Comparison of ENCODE assay signal across 14 mouse cellular contexts in the genomic region with DNA sequence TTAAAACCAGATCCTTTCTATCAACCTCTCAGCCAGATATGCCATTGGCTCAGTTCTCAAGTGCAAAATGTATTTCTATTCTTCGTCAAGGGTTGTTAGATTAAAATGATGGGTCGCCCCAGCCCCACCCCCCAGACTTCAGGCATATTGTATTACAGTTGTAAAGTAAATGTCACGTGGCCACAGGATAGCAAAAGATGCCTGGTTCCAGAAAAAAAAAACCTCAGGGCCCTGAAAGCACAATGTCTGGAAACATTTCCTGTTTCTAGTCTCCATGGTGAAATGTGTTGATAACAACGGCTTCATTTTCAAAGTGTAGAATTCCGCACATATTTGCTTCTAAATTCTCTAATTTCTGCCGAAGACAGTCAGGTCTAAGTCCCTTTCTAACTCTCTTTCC. TPM values are rescaled to one million over a fixed set of nuclear protein-coding genes. Genes with fewer than 3 reads are reported as not detected.
DNase-seq lines count a peak whose midpoint lies in the region; ATAC-seq lines count a peak whose summit lies in the region.
"Had no signal": no experiment of that assay in that cellular context is flagged by ENCODE, and none has a peak within 500 bp of the region (broad histone marks: within the 10 kb centered on the region; RNA-seq: fewer than 3 reads in every experiment).

No protein-coding gene starts in this region.

- no peak overlapping the region for H3K9ac ChIP-seq in heart, embryonic 15.5 days
- no peak overlapping the region for H3K9ac ChIP-seq in lung, embryonic 16.5 days (ENCODE audit: low read length)
- no peak overlapping the region for H3K9ac ChIP-seq in embryonic facial prominence, embryonic 11.5 days (replicated peaks; ENCODE audit: low read length)
- H3K9ac ChIP-seq in stomach, embryonic 16.5 days (ENCODE audit: low read length), result no peak overlapping the region
- H3K9ac ChIP-seq: forebrain, postnatal 0 days; hindbrain, embryonic 15.5 days; neural tube, embryonic 12.5 days had no signal

- no peaks in the 10 kb centered on the region for H3K27me3 ChIP-seq in heart, embryonic 15.5 days
- no peaks in the 10 kb centered on the region for H3K27me3 ChIP-seq in lung, embryonic 16.5 days (ENCODE audit: control insufficient read depth, insufficient read depth, low read depth, low read length)
- H3K27me3 ChIP-seq in embryonic facial prominence, embryonic 11.5 days (ENCODE audit: control insufficient read depth, insufficient read depth, low read length), result no peaks in the 10 kb centered on the region
- no peaks in the 10 kb centered on the region for H3K27me3 ChIP-seq in stomach, embryonic 16.5 days (ENCODE audit: control insufficient read depth, insufficient read depth, low read length)
- H3K27me3 ChIP-seq: hindbrain, embryonic 15.5 days; neural tube, embryonic 12.5 days had no signal

- 30% methylated on average over 6 of the region's 6 CpGs for WGBS in heart, embryonic 15.5 days
- 16% methylated on average over 6 of the region's 6 CpGs for WGBS in lung, embryonic 16.5 days
- WGBS in embryonic facial prominence, embryonic 11.5 days, result 42% methylated on average over 6 of the region's 6 CpGs
- WGBS in stomach, embryonic 16.5 days, result 17% methylated on average over 6 of the region's 6 CpGs

- no peak overlapping the region for H3K27ac ChIP-seq in heart, embryonic 15.5 days
- H3K27ac ChIP-seq in lung, embryonic 16.5 days (ENCODE audit: low read length), result no peak overlapping the region
- no peak overlapping the region for H3K27ac ChIP-seq in embryonic facial prominence, embryonic 11.5 days (replicated peaks; ENCODE audit: low read depth, low read length)
- no peak overlapping the region for H3K27ac ChIP-seq in stomach, embryonic 16.5 days (ENCODE audit: low read length)
- H3K27ac ChIP-seq: hindbrain, embryonic 15.5 days; midbrain, embryonic 10.5 days; neural tube, embryonic 12.5 days had no signal

- peaks cover 5% of the 10 kb centered on the region for H3K4me1 ChIP-seq in heart, embryonic 15.5 days (replicated peaks)
- 0 out of 2 replicates have a peak, but pooled peaks cover 5% of the 10 kb centered on the region for H3K4me1 ChIP-seq in lung, embryonic 16.5 days (replicated peaks; ENCODE audit: control insufficient read depth, insufficient read depth, low read length)
- H3K4me1 ChIP-seq in embryonic facial prominence, embryonic 11.5 days (ENCODE audit: control insufficient read depth, insufficient read depth, low read length), result no peaks in the 10 kb centered on the region
- peaks cover 5% of the 10 kb centered on the region for H3K4me1 ChIP-seq in stomach, embryonic 16.5 days (ENCODE audit: control insufficient read depth, insufficient read depth, low read length)
- H3K4me1 ChIP-seq: neural tube, embryonic 12.5 days had no signal

- no peak for DNase-seq in heart, postnatal 36 days
- DNase-seq in lung, postnatal 14 days, result no peak
- peak; percentile 53 for DNase-seq in embryonic facial prominence, embryonic 11.5 days (ENCODE audit: low spot score)
- no peak for DNase-seq in frontal cortex, postnatal 36 days (ENCODE audit: low spot score in 2 of 2)
- DNase-seq: cerebellum, adult 9-10 months; forebrain, postnatal 0 days; gastrocnemius, postnatal 10 days; kidney, adult 9 months had no signal

- no peaks in the 10 kb centered on the region for H3K36me3 ChIP-seq in heart, embryonic 15.5 days
- no peaks in the 10 kb centered on the region for H3K36me3 ChIP-seq in lung, embryonic 16.5 days (ENCODE audit: control insufficient read depth, insufficient read depth, low read length)
- H3K36me3 ChIP-seq in embryonic facial prominence, embryonic 11.5 days (replicated peaks; ENCODE audit: control insufficient read depth, insufficient read depth, low read depth, low read length), result no peaks in the 10 kb centered on the region
- no peaks in the 10 kb centered on the region for H3K36me3 ChIP-seq in stomach, embryonic 16.5 days (ENCODE audit: control insufficient read depth, insufficient read depth, low read length)
- H3K36me3 ChIP-seq: hindbrain, embryonic 15.5 days; midbrain, embryonic 10.5 days; neural tube, embryonic 12.5 days had no signal

- intact Hi-C loops in heart, postnatal 36 days (cut with DNase I), result no loop called here

- no peak overlapping the region for H3K4me3 ChIP-seq in heart, embryonic 15.5 days
- H3K4me3 ChIP-seq in lung, embryonic 16.5 days (ENCODE audit: low read length), result no peak overlapping the region
- H3K4me3 ChIP-seq in embryonic facial prominence, embryonic 11.5 days (ENCODE audit: low read depth, low read length), result no peak overlapping the region
- no peak overlapping the region for H3K4me3 ChIP-seq in stomach, embryonic 16.5 days (replicated peaks; ENCODE audit: low read length)
- H3K4me3 ChIP-seq: hindbrain, embryonic 15.5 days; midbrain, embryonic 10.5 days; neural tube, embryonic 12.5 days had no signal

- ATAC-seq in heart, embryonic 15.5 days (replicated peaks; ENCODE audit: insufficient number of reproducible peaks, insufficient read depth, low FRiP score, low read depth), result no peak; the same call in 1 of the 2 replicates
- 0 out of 2 replicates have a peak, but pooled peaks have one; percentile 43 for ATAC-seq in lung, embryonic 16.5 days (ENCODE audit: low read depth)
- no peak for ATAC-seq in embryonic facial prominence, embryonic 11.5 days (replicated peaks; ENCODE audit: insufficient number of reproducible peaks, low FRiP score, low TSS enrichment, low read depth)
- ATAC-seq in stomach, embryonic 16.5 days (ENCODE audit: insufficient read depth, low FRiP score), result no peak; the same call in 1 of the 2 replicates
- ATAC-seq: forebrain, postnatal 0 days had no signal

- H3K4me2 ChIP-seq in heart, embryonic 15.5 days, result 0 out of 2 replicates have a peak overlapping the region, but pooled peaks have one; percentile 13
- H3K4me2 ChIP-seq in lung, embryonic 16.5 days (ENCODE audit: low read depth, low read length), result 0 out of 2 replicates have a peak overlapping the region, but pooled peaks have one; percentile 17
- no peak overlapping the region for H3K4me2 ChIP-seq in embryonic facial prominence, embryonic 11.5 days (ENCODE audit: low read depth, low read length)
- H3K4me2 ChIP-seq in stomach, embryonic 16.5 days (ENCODE audit: low read depth, low read length), result 0 out of 2 replicates have a peak overlapping the region, but pooled peaks have one; percentile 9
- H3K4me2 ChIP-seq: hindbrain, embryonic 15.5 days; neural tube, embryonic 12.5 days had no signal

- H3K9me3 ChIP-seq in heart, embryonic 15.5 days (replicated peaks), result no peaks in the 10 kb centered on the region
- no peaks in the 10 kb centered on the region for H3K9me3 ChIP-seq in lung, embryonic 16.5 days (ENCODE audit: control insufficient read depth, low read length)
- H3K9me3 ChIP-seq in embryonic facial prominence, embryonic 11.5 days (replicated peaks; ENCODE audit: control insufficient read depth, low read length), result no peaks in the 10 kb centered on the region
- H3K9me3 ChIP-seq in stomach, embryonic 16.5 days (replicated peaks; ENCODE audit: control insufficient read depth, low read length), result no peaks in the 10 kb centered on the region
- H3K9me3 ChIP-seq: hindbrain, embryonic 15.5 days; midbrain, embryonic 10.5 days; neural tube, embryonic 12.5 days had no signal

RNA-seq across cellular contexts. Expression of a gene that starts 14.3 kb away (rescaled TPM):
- polyA plus RNA-seq in heart, embryonic 15.5 days (2015; fragmentation: Nextera tagmentation; extraction: Ambion mirVana), result 24.5 and 27.9 TPM in 2 replicates
- total RNA-seq in heart, postnatal 36 days (2021), result 10 to 100 TPM; 26.9 to 32.8 TPM
- polyA plus RNA-seq in lung, embryonic 16.5 days (2015; fragmentation: Nextera tagmentation; extraction: Ambion mirVana), result 42.5 and 46.9 TPM in 2 replicates
- 46.3 and 48.5 TPM in 2 replicates for polyA plus RNA-seq in embryonic facial prominence, embryonic 11.5 days (2014; fragmentation: Nextera tagmentation; extraction: Ambion mirVana)
- polyA plus RNA-seq in stomach, embryonic 16.5 days (2015; fragmentation: Nextera tagmentation; extraction: Ambion mirVana), result 41.0 and 41.4 TPM in 2 replicates
